Mouse (Mus musculus): ENCODE measurements around the gene Klf2.

DNA sequence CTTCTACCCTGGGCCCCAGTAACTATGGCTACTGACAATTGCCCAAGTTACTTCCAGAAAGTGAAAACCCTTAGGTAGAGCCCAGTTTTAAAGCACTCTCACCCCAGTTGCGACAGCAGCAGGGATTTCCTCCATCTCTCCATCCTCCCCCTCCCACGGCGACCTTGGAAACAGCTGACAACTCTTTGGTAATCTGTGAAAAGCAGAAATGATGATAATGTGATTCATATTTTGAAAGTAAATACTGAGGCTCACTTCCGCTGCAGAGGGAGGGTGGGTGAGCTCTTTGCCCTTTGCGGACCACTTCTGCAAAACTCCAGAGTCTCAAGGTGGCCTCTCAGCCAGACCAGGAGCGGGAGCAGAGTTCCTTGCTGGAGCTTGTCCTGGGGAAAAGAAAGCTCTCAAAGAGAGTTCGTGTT, 3.6 kb downstream of the Klf2 start:
- TF ChIP-seq GATA1 (IDR thresholded peaks at IDR 0.05; ENCODE audit: low read length) (no peak), TAL1 (IDR thresholded peaks at IDR 0.05; ENCODE audit: low read length) (no peak)

All from erythroblast, embryonic 14.5 days (primary cell).